Mouse (Mus musculus) gastrocnemius, adult 18-20 months (tissue): ENCODE data around the gene Serpinb9f. TPM values are rescaled to one million over a fixed set of nuclear protein-coding genes. Genes with fewer than 3 reads are reported as not detected.
"Not testable (repeated sequence)": the region's sequence is repeated elsewhere in the genome, so short reads cannot be mapped to it uniquely, and the experiment has no call there.

ENCODE experiments used
- DNase-seq: peaks from one replicate; pipeline ENCODE4 v3.0.0; 2021; ENCODE audit warnings: low spot score
- long read RNA-seq, 2 experiments: library from polyadenylated mRNA; stranded (forward); transcript quantifications; one replicate each; pipeline ENCODE4 v2.0.0; 2021
- total RNA-seq, 2 experiments: library from RNA; stranded (reverse); gene quantifications; 2 replicates each; pipeline ENCODE4 v1.2.3; 2021

Serpinb9f gene
- total RNA-seq, result not detected
- long read RNA-seq, experiment 1, result 0 reads
- long read RNA-seq, experiment 2, result 0 reads

DNA sequence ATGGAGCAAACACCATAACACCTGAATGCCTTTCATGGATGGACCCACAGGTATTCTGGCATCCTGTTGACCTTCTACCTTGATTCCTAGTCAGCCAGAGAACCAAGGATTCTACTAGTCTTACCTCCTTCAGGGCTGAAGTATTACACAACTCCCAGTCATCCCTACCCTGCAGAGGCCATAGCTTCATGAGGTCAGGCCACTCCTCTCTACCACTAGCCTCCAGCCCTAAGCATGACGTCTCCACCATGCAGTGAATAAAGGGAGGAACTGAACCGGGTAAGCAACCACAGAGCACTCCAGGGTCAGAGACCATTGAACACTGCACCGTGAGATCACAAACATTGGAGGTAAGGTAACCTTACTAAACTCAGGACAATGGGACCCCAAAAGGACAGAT lies at the start of gene Serpinb9f:
Gene Serpinb9f, plus strand, starts transcription at position 301 of the 400 bp plus-strand sequence.
- not testable (repeated sequence) for DNase-seq

- DNase-seq, result not testable (repeated sequence)
Observed at GRCm38 (mm10) chr13:33308631-33309030, 15.2 kb upstream of the Serpinb9f start.

DNA sequence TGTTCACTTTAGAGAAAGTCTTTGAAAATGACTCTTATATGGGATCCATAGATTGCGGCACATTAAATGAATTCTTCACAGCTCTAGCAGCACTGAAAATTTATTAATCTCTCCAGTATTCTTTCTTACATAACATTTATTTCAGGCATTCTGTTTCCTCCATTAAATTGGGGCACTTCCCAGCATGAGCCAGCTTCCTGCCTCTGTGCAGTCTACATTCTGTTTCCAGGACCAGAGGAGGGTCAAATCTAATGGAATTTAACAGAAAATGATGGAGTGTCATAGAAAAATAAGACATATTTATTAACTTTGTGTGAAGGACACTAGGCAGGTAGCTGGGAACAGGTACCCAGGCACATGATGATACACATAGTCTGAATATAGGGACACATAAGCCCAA lies 32.8 kb downstream of the Serpinb9f start:
- not testable (repeated sequence) for DNase-seq

Other genes with a start within 250 kb of the Serpinb9f start
- gene Serpinb1b, start 245.5 kb upstream of the Serpinb9f start, total RNA-seq, result not detected
- gene Serpinb9c, start 164.3 kb upstream of the Serpinb9f start, total RNA-seq, result not detected
- not detected for gene Serpinb9d, start 131.1 kb upstream of the Serpinb9f start, total RNA-seq
- not detected for gene Serpinb9e, start 74.5 kb upstream of the Serpinb9f start, total RNA-seq
- not detected for gene Gm11397, start 71.7 kb downstream of the Serpinb9f start, total RNA-seq
- not detected for gene Serpinb9g, start 160.7 kb downstream of the Serpinb9f start, total RNA-seq